Mouse (Mus musculus) neural tube, embryonic 12.5 days (tissue): ENCODE results near the gene Homer2. TPM values are rescaled to one million over a fixed set of nuclear protein-coding genes. Genes with fewer than 3 reads are reported as not detected.

ENCODE experiments used
- ATAC-seq: fragments of 200-750 bp; cut with Nextera tagmentation; 2 replicates; pipeline ENCODE4 v1.8.0; 2017; ENCODE audit warnings: low read depth, mild to moderate bottlenecking, moderate TSS enrichment, moderate library complexity; ENCODE audit not compliant: low FRiP score
- H3K27ac ChIP-seq: fragments of 300-500 bp; sonication (generic); 2 replicates; pipeline ENCODE4 v1.5.1; 2016
- H3K27me3 ChIP-seq: fragments of 300-500 bp; sonication (generic); replicated peaks from 2 replicates; pipeline ENCODE4 v1.6.1; 2016; ENCODE audit warnings: mild to moderate bottlenecking
- H3K36me3 ChIP-seq: fragments of 300-500 bp; sonication (generic); 2 replicates; pipeline ENCODE4 v1.6.1; 2016; ENCODE audit warnings: mild to moderate bottlenecking
- H3K4me1 ChIP-seq: fragments of 300-500 bp; sonication (generic); 2 replicates; pipeline ENCODE4 v1.6.1; 2016
- H3K4me2 ChIP-seq: fragments of 300-500 bp; sonication (generic); replicated peaks from 2 replicates; pipeline ENCODE4 v1.6.1; 2016; ENCODE audit warnings: mild to moderate bottlenecking
- H3K4me3 ChIP-seq: fragments of 300-500 bp; sonication (generic); 2 replicates; pipeline ENCODE4 v1.5.1; 2016
- H3K9ac ChIP-seq: fragments of 300-500 bp; sonication (generic); 2 replicates; pipeline ENCODE4 v1.6.1; 2016; ENCODE audit warnings: mild to moderate bottlenecking
- H3K9me3 ChIP-seq: fragments of 300-500 bp; sonication (generic); 2 replicates; pipeline ENCODE4 v1.6.1; 2016; ENCODE audit warnings: mild to moderate bottlenecking
- WGBS: fragments of 180-500 bp; shearing (Covaris S2); methylation state at CpG from one replicate; pipeline ENCODE4 v1.1.7; 2016; 5-methylcytosine and 5-hydroxymethylcytosine counted together
- polyA plus RNA-seq: library from polyadenylated mRNA; unstranded; fragments of >200 nt; fragmentation: Nextera tagmentation; extraction: Ambion mirVana; gene quantifications from 2 replicates; pipeline ENCODE4 v1.2.1, GENCODE M21; 2016

Gene Homer2
- 21.9 and 24.7 TPM in 2 replicates for polyA plus RNA-seq

DNA sequence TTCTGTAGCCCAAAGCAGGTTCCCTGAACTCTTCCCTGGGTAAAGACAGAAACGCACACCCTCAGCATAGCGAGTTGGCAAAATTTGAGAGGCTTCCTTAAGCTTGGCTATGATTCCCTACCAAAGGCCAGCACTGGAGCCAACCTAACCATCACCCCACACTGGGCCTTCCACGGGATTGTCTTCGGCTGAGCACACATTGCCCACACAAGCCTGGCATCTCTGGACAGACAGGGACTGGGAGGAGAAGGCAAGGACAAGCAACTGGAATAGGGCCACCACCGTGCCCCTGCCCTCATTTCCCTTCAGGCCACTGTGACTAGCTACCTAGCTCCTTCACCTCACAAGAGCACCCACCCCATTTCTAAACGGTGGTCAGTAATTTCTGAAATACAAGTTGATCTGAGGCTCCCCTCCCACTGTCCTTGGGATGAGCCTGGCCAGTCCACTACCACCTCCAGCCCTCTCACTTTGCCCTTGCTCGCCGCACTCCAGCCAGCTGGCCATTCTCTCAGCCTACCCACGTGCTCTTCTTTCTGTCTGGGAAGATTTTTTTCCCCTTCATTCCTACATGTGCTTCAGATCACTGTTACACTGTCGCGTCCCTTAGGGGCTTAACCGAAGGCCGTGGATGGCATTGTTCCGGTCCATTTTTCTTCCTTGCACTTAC lies at the start of gene Homer2:
Gene Homer2 (minus strand): TSS at position 57 of the 670 bp plus-strand sequence.
- Histone ChIP-seq H3K4me3 (peak within 1 kb of the TSS; percentile 66), H3K36me3 (no peaks in the 10 kb centered on the region), H3K27ac (peak within 1 kb of the TSS; percentile 20; the same call in 1 of the 2 replicates), H3K4me1 (peaks cover 12% of the 10 kb centered on the region), H3K9ac (peak within 1 kb of the TSS; percentile 75), H3K4me2 (peak within 1 kb of the TSS; percentile 86), H3K9me3 (no peaks in the 10 kb centered on the region), H3K27me3 (peaks cover 18% of the 10 kb centered on the region; the same call in 1 of the 2 replicates)
- ATAC-seq = no peak
- WGBS = 78% methylated on average over 14 of the region's 14 CpGs

DNA sequence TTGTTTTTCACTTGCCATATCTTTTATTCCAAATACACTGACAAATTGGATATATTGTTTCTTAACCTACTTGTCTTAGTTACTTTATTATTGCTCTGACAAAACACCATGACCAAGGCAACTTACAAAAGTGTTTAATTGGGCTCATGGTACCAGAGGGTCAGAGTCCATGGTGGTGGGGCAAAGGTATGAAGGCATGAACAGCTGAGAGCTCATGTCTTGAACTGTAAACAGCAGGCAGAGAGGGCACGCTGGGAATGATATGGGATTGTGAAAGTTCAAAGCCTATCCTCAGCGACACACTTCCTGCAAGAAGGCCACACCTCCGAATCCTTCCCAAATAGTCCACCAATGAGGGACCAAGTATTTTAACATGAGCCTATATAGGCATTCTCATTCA lies 40.6 kb upstream of the Homer2 start:
- Histone ChIP-seq H3K27ac (no peak overlapping the region), H3K4me2 (no peak overlapping the region), H3K9ac (no peak overlapping the region), H3K4me3 (no peak overlapping the region), H3K4me1 (no peaks in the 10 kb centered on the region), H3K9me3 (no peaks in the 10 kb centered on the region), H3K27me3 (no peaks in the 10 kb centered on the region), H3K36me3 (no peaks in the 10 kb centered on the region)
- 86% methylated on average over 3 of the region's 3 CpGs for WGBS
- ATAC-seq = no peak

- no peaks in the 10 kb centered on the region for H3K36me3 ChIP-seq
- H3K27me3 ChIP-seq = no peaks in the 10 kb centered on the region
- no peak for ATAC-seq
- H3K9ac ChIP-seq = no peak overlapping the region
- H3K4me1 ChIP-seq = no peaks in the 10 kb centered on the region
- no peak overlapping the region for H3K4me2 ChIP-seq
- no peak overlapping the region for H3K4me3 ChIP-seq
- H3K9me3 ChIP-seq = no peaks in the 10 kb centered on the region
- H3K27ac ChIP-seq = no peak overlapping the region
- 83% methylated on average over 4 of the region's 4 CpGs for WGBS
Measured at GRCm38 (mm10) chr7:81744145-81744544, 36.8 kb upstream of the Homer2 start.

GRCm38 (mm10) chr7:81740010-81740409 lies 32.7 kb upstream of the Homer2 start:
- Histone ChIP-seq H3K4me1 (no peaks in the 10 kb centered on the region), H3K9me3 (no peaks in the 10 kb centered on the region), H3K27me3 (no peaks in the 10 kb centered on the region), H3K36me3 (no peaks in the 10 kb centered on the region), H3K9ac (no peak overlapping the region), H3K27ac (no peak overlapping the region), H3K4me2 (no peak overlapping the region), H3K4me3 (no peak overlapping the region)
- WGBS = 83% methylated on average over 7 of the region's 7 CpGs
- no peak for ATAC-seq

GRCm38 (mm10) chr7:81738720-81739385 lies 31.5 kb upstream of the Homer2 start:
- H3K4me2 ChIP-seq = no peak overlapping the region
- no peaks in the 10 kb centered on the region for H3K9me3 ChIP-seq
- ATAC-seq = no peak
- H3K4me3 ChIP-seq = no peak overlapping the region
- 83% methylated on average over 8 of the region's 8 CpGs for WGBS
- no peaks in the 10 kb centered on the region for H3K4me1 ChIP-seq
- no peaks in the 10 kb centered on the region for H3K27me3 ChIP-seq
- H3K9ac ChIP-seq = no peak overlapping the region
- H3K36me3 ChIP-seq = no peaks in the 10 kb centered on the region
- no peak overlapping the region for H3K27ac ChIP-seq

- no peak overlapping the region for H3K4me3 ChIP-seq
- no peak overlapping the region for H3K4me2 ChIP-seq
- H3K9me3 ChIP-seq = no peaks in the 10 kb centered on the region
- 70% methylated on average over 9 of the region's 9 CpGs for WGBS
- H3K27ac ChIP-seq = no peak overlapping the region
- H3K27me3 ChIP-seq = no peaks in the 10 kb centered on the region
- no peak for ATAC-seq
- no peaks in the 10 kb centered on the region for H3K36me3 ChIP-seq
- H3K9ac ChIP-seq = no peak overlapping the region
- no peaks in the 10 kb centered on the region for H3K4me1 ChIP-seq
Measured at GRCm38 (mm10) chr7:81735300-81736048, 28.1 kb upstream of the Homer2 start.

DNA sequence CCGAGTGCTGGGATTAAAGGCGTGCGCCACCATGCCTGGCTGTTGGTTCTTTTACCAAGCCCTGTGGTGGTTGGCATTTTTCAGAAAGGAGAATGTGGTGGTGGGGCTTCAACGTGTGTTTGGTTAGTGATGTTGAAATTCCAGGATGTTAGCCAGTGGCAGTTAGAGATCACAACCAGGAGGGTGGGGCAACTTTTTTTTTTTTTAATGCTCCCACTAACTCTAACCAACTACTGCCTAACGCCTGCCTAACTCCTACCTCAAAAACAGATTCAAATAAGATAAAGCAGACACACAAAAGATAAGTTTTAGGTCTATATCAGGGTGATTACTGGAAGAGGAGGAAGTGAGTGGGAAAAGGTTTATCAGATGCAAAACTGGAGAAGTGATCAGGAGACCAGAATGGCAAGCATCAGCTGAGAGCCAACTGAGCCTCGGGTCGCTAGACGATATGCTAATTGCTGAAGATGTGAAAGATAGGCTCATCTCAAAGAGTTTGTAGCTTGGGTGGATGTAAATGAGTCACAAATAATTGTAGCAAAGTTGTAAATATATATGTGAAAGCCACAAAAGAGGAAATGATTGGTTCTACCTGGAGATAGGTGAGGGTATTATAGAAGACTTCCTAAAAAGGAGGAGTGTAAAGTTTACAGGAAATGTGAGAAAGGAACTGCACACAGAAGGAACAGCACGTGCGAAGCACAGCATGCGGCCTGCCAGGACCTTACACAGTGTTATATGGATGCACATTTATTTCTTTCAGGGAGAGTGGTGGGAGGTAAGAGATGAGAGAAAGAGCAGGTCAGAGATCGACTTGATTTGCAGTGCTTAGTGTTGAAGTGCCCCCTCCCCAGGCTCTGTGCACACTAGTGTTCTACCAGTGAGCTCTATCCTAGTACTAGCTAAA lies 25.1 kb upstream of the Homer2 start:
- 89% methylated on average over 12 of the region's 12 CpGs for WGBS
- Histone ChIP-seq H3K9me3 (no peaks in the 10 kb centered on the region), H3K27me3 (no peaks in the 10 kb centered on the region), H3K9ac (no peak overlapping the region), H3K36me3 (no peaks in the 10 kb centered on the region), H3K4me2 (no peak overlapping the region), H3K27ac (no peak overlapping the region), H3K4me3 (no peak overlapping the region), H3K4me1 (no peaks in the 10 kb centered on the region)
- no peak for ATAC-seq

DNA sequence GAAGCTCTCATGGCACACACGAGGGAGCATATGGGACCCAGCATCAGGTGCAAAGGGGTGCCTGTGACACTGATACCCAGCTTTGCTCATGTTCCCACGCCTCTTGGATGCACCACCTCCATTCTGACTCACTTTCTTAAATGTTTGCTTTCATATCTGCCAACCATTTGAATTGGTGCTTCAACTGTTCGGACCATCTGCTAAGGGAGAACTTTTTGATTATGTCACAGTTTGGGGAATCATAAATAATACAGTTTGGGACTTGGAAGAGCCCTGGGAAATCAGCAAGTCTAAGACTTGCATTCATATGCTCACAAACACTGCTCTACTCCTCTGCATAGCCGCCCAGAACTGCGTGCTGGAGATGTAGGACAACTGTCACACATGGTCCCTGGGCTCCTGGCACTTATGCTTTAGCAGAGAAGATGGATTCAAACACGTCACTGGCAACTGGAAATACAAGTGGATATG lies 23.9 kb upstream of the Homer2 start:
- Histone ChIP-seq H3K4me2 (no peak overlapping the region), H3K9ac (no peak overlapping the region), H3K9me3 (no peaks in the 10 kb centered on the region), H3K27me3 (no peaks in the 10 kb centered on the region), H3K4me1 (no peaks in the 10 kb centered on the region), H3K27ac (no peak overlapping the region), H3K4me3 (no peak overlapping the region), H3K36me3 (no peaks in the 10 kb centered on the region)
- ATAC-seq = no peak
- 80% methylated on average over 6 of the region's 6 CpGs for WGBS

- 90% methylated on average over 9 of the region's 9 CpGs for WGBS
- ATAC-seq = no peak
- Histone ChIP-seq H3K9ac (no peak overlapping the region), H3K4me1 (no peaks in the 10 kb centered on the region), H3K27me3 (no peaks in the 10 kb centered on the region), H3K36me3 (no peaks in the 10 kb centered on the region), H3K27ac (no peak overlapping the region), H3K9me3 (no peaks in the 10 kb centered on the region), H3K4me3 (no peak overlapping the region), H3K4me2 (no peak overlapping the region)
Measured at GRCm38 (mm10) chr7:81729787-81730186, 22.5 kb upstream of the Homer2 start.

- Histone ChIP-seq H3K4me1 (no peaks in the 10 kb centered on the region), H3K4me2 (no peak overlapping the region), H3K27me3 (no peaks in the 10 kb centered on the region), H3K4me3 (no peak overlapping the region), H3K9me3 (no peaks in the 10 kb centered on the region), H3K27ac (no peak overlapping the region), H3K9ac (no peak overlapping the region), H3K36me3 (no peaks in the 10 kb centered on the region)
- 88% methylated on average over 9 of the region's 9 CpGs for WGBS
- no peak for ATAC-seq
Measured at GRCm38 (mm10) chr7:81727716-81728115, 20.4 kb upstream of the Homer2 start.

GRCm38 (mm10) chr7:81726728-81727005 lies 19.3 kb upstream of the Homer2 start:
- H3K36me3 ChIP-seq = no peaks in the 10 kb centered on the region

More at GRCm38 (mm10) chr7:81726728-81727005, 19.3 kb upstream of the Homer2 start:
- no peak overlapping the region for H3K4me2 ChIP-seq
- H3K4me3 ChIP-seq = no peak overlapping the region
- no peak for ATAC-seq
- WGBS = 58% methylated on average over 2 of the region's 2 CpGs
- H3K27me3 ChIP-seq = no peaks in the 10 kb centered on the region
- no peaks in the 10 kb centered on the region for H3K4me1 ChIP-seq
- H3K27ac ChIP-seq = no peak overlapping the region
- no peaks in the 10 kb centered on the region for H3K9me3 ChIP-seq
- no peak overlapping the region for H3K9ac ChIP-seq
